Mouse (Mus musculus): ENCODE results near the gene Rtn4r.
A peak's percentile ranks its signal among the peaks of the same experiment; 100 is the strongest.

The Rtn4r gene

GRCm38 (mm10) chr16:18127241-18127861 lies at the start of gene Rtn4r:
TSS of gene Rtn4r (plus strand) at chr16:18127642.
- peak in 1 of 2 experiments; percentile 28 for DNase-seq

DNA sequence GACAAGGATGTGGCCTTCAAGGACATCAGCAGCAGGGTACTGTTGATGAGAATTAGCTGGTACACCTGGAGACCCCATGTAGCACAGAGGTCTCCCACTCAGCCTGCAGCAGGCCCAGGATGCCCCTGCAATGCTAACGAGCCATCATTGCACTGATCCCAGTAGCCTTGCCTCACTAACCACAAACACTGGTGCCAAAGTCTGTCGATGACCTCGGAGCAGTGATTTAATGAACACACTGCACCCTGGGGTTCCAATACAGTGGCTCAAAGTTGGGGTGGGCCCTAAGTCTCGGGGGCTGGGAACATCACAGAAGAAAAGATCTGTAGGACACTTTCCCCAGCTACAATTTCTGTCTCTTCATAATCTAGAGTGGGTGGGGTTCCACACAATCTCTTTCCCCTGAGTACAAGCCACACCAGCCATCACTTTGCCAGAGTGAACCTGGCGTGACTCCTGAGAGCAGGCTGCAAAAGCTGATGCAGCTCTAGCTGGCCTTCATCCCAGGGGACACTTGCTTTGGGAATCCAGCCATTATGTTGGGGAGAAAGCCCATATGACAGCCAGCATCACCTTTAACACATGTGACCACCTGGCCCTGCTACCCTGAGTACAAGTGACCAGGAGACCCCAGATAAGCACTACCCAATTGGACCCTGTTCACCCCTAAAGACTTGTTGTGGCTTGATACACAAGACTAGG lies 49.0 kb upstream of the Rtn4r start:
- no peak for DNase-seq

DNA sequence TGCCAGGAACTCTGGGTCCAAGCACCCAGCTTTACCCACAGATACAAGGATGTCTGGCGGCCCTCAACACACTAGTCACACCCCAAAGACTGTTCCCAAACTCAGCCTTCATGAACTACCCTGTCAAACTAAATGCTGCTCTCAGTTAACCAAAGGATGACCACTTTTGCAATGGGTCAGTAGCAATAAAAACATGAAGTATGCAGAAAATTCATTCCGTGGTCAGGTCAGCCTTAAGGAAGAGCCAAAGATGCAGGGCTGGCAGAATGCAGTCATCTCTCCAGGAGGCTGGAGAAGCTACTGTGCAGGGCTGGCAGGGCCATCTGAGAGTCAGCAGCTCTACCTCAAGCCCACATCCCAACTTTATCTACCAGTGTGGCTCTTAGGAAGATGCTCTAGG lies 48.1 kb upstream of the Rtn4r start:
- DNase-seq, result no peak

GRCm38 (mm10) chr16:18080171-18080570 lies 47.3 kb upstream of the Rtn4r start:
- no peak for DNase-seq

DNA sequence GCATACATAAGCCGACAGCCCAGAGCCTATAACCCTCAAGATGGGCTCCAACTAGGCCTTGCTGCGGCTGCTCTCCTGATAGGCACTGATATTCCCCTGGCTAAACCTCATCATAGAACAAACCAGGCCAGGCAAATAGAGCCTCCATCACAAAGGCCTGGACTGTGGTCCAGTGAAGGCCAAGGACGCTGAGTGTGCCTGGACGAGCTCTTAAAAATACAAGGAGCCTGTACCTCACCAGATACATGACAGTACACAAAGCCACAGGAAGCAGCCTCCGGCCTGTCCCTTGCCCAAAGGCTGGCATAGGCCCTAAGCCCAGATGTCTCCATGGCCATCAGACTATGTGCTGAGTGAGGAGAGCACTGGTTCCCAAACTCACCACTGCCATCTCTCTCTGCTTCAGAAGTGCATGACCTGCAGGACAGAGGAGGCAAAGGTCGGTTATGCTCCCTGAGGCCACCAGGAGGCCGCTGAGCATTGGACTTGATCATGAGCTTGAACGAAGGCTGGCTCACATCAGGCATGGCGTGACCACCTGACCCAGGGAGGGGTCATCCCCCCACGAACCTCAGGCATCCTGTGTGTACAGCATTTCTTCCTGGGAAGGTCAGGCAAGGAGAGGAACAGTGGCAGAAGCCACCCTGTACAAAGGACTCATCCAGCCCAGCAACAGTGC lies 46.2 kb upstream of the Rtn4r start:
- DNase-seq, result no peak

GRCm38 (mm10) chr16:18082291-18082690 lies 45.2 kb upstream of the Rtn4r start:
- DNase-seq, result no peak

- no peak for DNase-seq
Measured at GRCm38 (mm10) chr16:18083231-18083951, 44.1 kb upstream of the Rtn4r start.

DNA sequence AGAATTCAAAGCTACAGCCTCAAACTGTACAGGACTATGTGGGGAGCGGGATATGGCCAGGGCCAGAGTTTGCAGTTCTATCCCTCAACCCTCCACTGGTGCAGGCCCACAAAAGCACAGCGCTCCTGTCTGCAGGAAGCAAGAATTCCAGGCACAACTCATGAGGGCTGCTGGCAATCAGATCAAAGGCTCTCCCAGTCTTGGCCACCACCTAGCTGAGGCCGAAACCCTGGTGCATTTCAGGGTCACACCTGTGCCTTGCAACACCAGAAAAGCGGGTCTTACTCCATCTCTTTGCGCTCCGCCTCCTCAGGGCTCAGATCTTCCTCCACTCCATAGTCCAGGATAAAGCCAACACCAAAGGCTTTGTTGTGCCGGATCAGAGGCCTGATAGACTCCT lies 43.2 kb upstream of the Rtn4r start:
- no peak for DNase-seq

- DNase-seq, result no peak
Measured at GRCm38 (mm10) chr16:18087101-18087500, 40.3 kb upstream of the Rtn4r start.

- no peak for DNase-seq
Measured at GRCm38 (mm10) chr16:18096348-18096747, 31.1 kb upstream of the Rtn4r start.

- DNase-seq, result no peak
Measured at GRCm38 (mm10) chr16:18102816-18103215, 24.6 kb upstream of the Rtn4r start.

DNA sequence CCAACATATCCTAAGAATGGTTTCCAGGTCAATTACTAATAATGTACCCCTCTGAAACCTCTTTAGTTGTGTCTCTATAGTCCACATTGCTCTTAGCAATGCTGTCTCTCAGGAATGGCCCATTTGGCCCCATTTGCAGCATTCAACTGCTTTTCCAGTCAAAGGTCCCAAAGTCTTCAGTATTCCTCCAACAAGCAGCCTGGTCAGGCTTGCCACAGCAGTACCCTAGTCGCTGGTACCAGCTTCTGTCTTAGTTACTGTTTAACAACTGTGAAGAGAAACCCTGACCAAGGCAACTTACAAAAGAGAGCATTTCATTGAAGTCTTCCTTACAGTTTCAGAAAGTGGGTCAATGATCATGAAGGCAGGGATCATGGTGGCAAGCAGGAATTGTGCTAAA lies 24.1 kb upstream of the Rtn4r start:
- DNase-seq, result no peak

GRCm38 (mm10) chr16:18103808-18104207 lies 23.6 kb upstream of the Rtn4r start:
- no peak for DNase-seq

DNA sequence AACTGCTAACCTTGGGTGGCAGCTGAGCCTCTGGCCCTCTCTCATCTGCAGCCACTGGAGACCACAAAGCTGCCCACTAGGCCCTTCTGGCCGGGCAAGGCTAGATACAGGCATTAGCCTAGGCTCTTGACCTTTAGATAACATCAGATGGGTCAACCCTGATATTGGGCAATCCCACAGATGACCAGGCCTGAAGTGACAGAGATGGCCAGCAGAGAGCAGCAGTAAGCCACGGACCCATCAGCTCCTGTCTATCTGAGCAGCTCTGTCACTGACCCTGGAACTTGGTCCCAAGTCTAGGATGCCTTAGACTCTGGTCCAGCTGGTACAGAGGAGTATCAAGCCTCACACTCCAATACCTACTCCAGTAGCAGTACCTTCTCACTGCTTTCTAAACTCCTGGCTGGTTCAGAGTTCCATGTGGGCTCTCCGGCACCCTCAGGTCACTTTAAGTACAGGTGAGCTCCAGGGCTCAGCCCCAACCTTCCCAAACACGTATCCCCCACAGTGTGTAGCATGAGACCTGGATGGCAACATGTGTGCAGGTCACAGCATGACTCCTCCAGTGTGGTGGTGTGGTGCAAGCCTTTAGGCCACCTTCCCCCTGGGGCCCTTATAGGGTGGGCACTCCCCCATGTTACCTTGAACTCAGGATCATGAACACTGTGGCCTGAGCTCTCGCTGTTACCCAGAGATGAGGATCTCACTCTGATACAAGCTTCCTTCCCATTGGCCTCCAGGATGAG lies 19.0 kb upstream of the Rtn4r start:
- peak; percentile 38 to 54 for DNase-seq

DNA sequence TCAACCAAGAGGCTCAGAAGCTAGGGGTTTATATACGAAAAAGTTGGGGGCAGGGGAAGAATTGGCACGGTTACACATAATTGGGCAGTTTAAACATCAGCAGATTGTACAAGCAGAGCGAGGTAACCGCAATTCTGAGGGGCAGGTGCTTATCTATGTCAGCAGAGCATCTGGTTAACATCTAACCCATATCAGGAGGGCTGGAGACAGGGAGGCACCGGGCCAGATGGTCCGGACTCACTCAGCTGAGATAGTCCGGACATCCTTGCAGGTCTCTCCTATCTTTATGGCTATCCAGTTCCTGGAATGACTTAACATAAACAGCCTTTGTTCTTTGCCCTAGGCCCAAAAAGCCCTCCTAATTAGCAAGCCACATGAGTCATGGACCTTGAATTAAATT lies 16.4 kb upstream of the Rtn4r start:
- no peak for DNase-seq

DNA sequence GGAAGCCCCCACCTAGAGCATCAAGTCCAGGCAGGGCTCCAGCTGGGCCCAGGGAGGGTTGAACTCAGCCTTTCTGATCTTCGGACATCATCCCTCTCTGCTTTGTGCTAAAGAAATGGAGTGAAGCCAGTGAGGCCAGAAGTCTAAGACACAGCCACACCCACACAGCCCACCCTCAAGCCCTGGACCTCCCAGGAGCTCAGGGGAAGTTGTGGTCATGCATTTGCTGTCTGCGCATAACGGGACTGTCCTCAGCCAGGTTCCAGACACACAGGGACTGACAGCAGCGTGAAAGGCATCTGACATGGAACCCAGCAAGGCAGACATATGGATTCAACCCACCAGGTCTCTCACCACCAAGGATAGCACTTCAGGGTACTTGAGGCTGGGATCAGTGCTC lies 11.0 kb upstream of the Rtn4r start:
- no peak for DNase-seq

DNA sequence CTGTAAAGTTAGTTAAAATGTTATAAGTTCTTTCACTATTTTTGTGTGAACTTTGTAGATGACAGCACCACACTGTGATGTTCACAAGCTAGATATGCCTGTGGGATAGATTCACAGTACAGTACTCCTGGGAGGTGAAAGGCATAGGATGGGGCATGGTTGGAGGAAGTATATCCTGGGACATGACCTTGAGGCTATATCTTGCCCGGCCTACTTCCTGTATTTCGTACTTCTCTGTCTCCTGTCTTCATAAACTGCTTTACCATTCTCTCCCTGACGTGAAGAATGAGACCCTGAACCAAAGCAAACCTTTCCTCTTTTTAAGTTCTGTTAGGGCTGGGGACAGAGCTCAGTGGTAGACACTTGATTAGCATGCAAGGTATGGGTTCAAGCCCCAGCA lies 9.2 kb upstream of the Rtn4r start:
- DNase-seq, result no peak

GRCm38 (mm10) chr16:18119031-18119730 lies 8.3 kb upstream of the Rtn4r start:
- DNase-seq, result no peak

DNA sequence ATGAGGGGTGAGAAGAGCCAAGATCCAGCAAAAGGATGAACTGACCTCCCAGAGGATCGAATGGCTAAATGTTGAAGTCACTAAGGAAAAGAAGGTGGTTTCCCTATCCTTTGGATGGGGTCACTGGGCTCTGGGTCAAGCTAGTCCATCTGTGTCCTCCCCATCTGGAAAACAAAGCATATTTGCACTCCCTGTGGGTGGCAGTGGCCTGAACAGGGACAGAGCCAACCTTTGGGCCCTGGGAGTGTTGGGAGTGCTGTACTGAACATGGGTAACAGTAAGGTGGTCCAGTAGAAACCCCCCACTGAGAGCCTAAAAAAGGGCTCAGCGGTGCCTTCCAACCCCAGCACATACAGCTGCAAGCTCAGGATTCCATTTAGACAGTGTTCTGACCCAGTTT lies 4.7 kb upstream of the Rtn4r start:
- no peak for DNase-seq

DNA sequence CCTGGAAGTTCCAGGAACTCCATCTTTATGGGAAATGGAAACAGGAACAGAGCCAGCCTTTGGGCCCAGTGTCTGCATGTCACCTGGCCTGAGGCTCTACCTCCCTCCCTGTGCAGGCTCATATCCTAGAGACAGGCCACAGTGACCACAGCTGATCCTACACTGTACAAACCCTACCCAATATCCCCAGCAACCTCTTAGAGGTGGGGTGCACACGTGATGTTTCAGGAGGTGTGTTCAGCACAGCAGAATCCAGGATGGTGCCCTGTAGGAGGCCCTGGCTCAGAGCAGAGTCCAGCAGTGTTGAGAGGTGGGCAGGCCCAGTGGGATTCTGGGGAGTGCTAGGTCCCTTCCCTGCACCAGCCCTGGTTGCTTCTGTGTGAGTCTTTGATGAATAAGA lies 4.0 kb upstream of the Rtn4r start:
- no peak for DNase-seq

- DNase-seq, result no peak
Measured at GRCm38 (mm10) chr16:18124040-18124439, 3.4 kb upstream of the Rtn4r start.

GRCm38 (mm10) chr16:18124626-18125025 lies 2.8 kb upstream of the Rtn4r start:
- no peak for DNase-seq

All from spleen, adult 18-20 months (tissue).